Mouse (Mus musculus) forebrain, postnatal 0 days (tissue): ENCODE data around the gene Nr2c2ap. TPM values are rescaled to one million over a fixed set of nuclear protein-coding genes. Genes with fewer than 3 reads are reported as not detected.

ENCODE experiments used
- ATAC-seq: fragments of 200-750 bp; cut with Nextera tagmentation; 2 replicates; pipeline ENCODE4 v1.8.0; 2017; ENCODE audit warnings: mild to moderate bottlenecking, moderate library complexity
- DNase-seq: peaks from one replicate; pipeline ENCODE4 v3.0.0-alpha.2; 2015
- H3K27ac ChIP-seq: fragments of 300-500 bp; sonication (generic); 2 replicates; pipeline ENCODE4 v1.5.1; 2014; ENCODE audit warnings: low read depth, mild to moderate bottlenecking, antibody characterized with exemption, low read length, moderate library complexity, mixed read lengths
- H3K27me3 ChIP-seq: fragments of 300-500 bp; sonication (generic); 2 replicates; pipeline ENCODE4 v1.6.1; 2014; ENCODE audit warnings: mild to moderate bottlenecking, low read length, mixed read lengths; ENCODE audit not compliant: insufficient read depth
- H3K36me3 ChIP-seq: fragments of 300-500 bp; sonication (generic); 2 replicates; pipeline ENCODE4 v1.6.1; 2014; ENCODE audit warnings: mild to moderate bottlenecking, moderate library complexity; ENCODE audit not compliant: insufficient read depth
- H3K4me1 ChIP-seq: fragments of 300-500 bp; sonication (generic); 2 replicates; pipeline ENCODE4 v1.6.1; 2014; ENCODE audit warnings: antibody characterized with exemption; ENCODE audit not compliant: insufficient read depth
- H3K4me2 ChIP-seq: fragments of 300-500 bp; sonication (generic); 2 replicates; pipeline ENCODE4 v1.6.1; 2014; ENCODE audit warnings: low read depth, mild to moderate bottlenecking, moderate library complexity
- H3K4me3 ChIP-seq: fragments of 300-500 bp; sonication (generic); 2 replicates; pipeline ENCODE4 v1.5.1; 2014; ENCODE audit warnings: low read depth, low read length, mixed read lengths
- H3K9ac ChIP-seq: fragments of 300-500 bp; sonication (generic); 2 replicates; pipeline ENCODE4 v1.6.1; 2014; ENCODE audit warnings: mild to moderate bottlenecking
- H3K9me3 ChIP-seq: fragments of 300-500 bp; sonication (generic); 2 replicates; pipeline ENCODE4 v1.6.1; 2016; ENCODE audit warnings: low read length
- CTCF ChIP-seq: sonication (generic); IDR thresholded peaks from 2 replicates; pipeline ENCODE4 v1.5.1; 2016; ENCODE audit warnings: antibody characterized with exemption, control low read depth, low read depth
- WGBS: fragments of 180-500 bp; shearing (Covaris S2); extraction: QIAGEN DNeasy Blood & Tissue Kit; methylation state at CpG from one replicate; pipeline ENCODE4 v1.1.7; 2014; 5-methylcytosine and 5-hydroxymethylcytosine counted together
- polyA plus RNA-seq: library from polyadenylated mRNA; unstranded; fragments of >200 nt; fragmentation: Nextera tagmentation; extraction: Ambion mirVana; gene quantifications from 2 replicates; pipeline ENCODE4 v1.2.1, GENCODE M21; 2015
- total RNA-seq: library from RNA; depleted of rRNA; stranded (reverse); fragments of >200 nt; gene quantifications from 2 replicates; pipeline ENCODE4 v1.2.3, GENCODE M21; 2014

Nr2c2ap gene
- total and polyA plus RNA-seq, 2 experiments from 2014 or later, result 6.6 to 55.9 TPM

- Histone ChIP-seq H3K36me3 (peaks cover 90% of the 10 kb centered on the region), H3K9ac (no peak overlapping the region), H3K27me3 (no peaks in the 10 kb centered on the region), H3K27ac (no peak overlapping the region), H3K4me3 (no peak overlapping the region), H3K4me2 (no peak overlapping the region), H3K4me1 (no peaks in the 10 kb centered on the region), H3K9me3 (no peaks in the 10 kb centered on the region)
- TF ChIP-seq CTCF, result no peak
- ATAC-seq (no peak), DNase-seq (no peak)
- WGBS, result 95% methylated on average over 2 of the region's 2 CpGs
These were observed 20.7 kb upstream of the Nr2c2ap start for GRCm38 (mm10) chr8:70110451-70110850.

- Histone ChIP-seq H3K27me3 (no peaks in the 10 kb centered on the region), H3K4me1 (no peaks in the 10 kb centered on the region), H3K9me3 (no peaks in the 10 kb centered on the region), H3K4me2 (no peak overlapping the region), H3K4me3 (no peak overlapping the region), H3K9ac (no peak overlapping the region), H3K36me3 (peaks cover 96% of the 10 kb centered on the region), H3K27ac (no peak overlapping the region)
- ATAC-seq (0 out of 2 replicates have a peak, but pooled peaks have one; percentile 7), DNase-seq (peak; percentile 25)
- WGBS, result 68% methylated on average over 23 of the region's 23 CpGs
- no peak for TF ChIP-seq CTCF
These were observed 19.8 kb upstream of the Nr2c2ap start for GRCm38 (mm10) chr8:70111192-70111795.

DNA sequence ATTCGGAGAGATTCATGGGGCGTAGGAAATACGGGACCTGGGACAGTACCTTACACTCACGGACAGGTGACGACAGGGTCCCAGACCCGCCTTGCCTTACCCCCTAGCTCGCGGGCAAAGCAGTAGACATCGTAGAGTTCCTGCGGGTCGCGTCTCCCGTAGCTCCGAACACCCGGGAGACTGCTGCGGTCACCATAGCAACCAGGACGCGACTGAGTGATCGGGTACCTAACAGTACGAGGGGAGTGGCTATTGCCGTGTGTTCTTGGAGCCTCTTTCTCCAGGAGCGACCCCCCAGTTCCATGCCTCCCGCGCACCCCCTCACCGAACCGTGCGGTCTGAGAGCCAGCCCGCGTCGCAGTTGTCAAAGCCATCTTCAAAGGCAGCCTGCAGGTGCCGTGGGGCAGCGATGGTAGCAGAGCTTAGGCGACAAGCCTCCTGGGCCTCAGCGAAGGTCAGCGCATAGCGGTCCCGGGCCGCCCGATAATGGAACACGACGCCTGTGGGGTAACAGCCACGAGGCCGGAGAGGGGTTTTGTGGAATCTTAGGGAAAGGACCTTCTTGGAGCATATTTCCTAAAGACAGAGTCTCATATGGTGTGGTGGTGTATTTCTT is 18.6 kb upstream of the Nr2c2ap start:
- Histone ChIP-seq H3K4me2 (no peak overlapping the region), H3K4me1 (peaks cover 7% of the 10 kb centered on the region; the same call in 1 of the 2 replicates), H3K9ac (no peak overlapping the region), H3K27ac (no peak overlapping the region), H3K36me3 (peaks cover 90% of the 10 kb centered on the region), H3K4me3 (no peak overlapping the region), H3K27me3 (no peaks in the 10 kb centered on the region), H3K9me3 (no peaks in the 10 kb centered on the region)
- peak; percentile 34; the same call in 1 of the 2 replicates for ATAC-seq
- 19% methylated on average over 43 of the region's 43 CpGs for WGBS
- DNase-seq, result peak; percentile 46
- no peak for TF ChIP-seq CTCF

DNA sequence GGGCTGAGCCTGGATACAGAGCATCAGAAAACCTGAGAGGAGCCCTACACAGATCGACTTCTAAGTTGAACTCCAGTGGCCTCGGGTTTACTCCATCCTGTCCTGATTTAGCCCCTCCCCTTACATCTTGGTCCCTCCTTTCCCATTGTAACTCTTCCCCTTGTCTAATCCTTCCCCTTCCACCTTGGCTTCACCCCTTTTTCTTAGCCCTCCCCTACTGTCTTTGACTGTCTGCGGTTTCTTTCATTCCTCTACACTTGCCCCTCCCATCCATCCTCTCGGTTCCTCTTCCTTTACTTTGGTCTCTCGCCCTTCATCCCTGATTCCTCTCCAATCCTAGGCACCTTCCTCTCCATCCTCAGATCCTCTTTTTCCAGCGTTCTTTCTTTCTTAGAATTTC is 16.6 kb upstream of the Nr2c2ap start:
- H3K27ac ChIP-seq, result no peak overlapping the region
- no peaks in the 10 kb centered on the region for H3K27me3 ChIP-seq
- no peaks in the 10 kb centered on the region for H3K9me3 ChIP-seq
- no peak overlapping the region for H3K4me3 ChIP-seq
- no peak for TF ChIP-seq CTCF
- no peak overlapping the region for H3K9ac ChIP-seq
- WGBS, result 34% methylated on average over 6 of the region's 6 CpGs
- H3K36me3 ChIP-seq, result peaks cover 71% of the 10 kb centered on the region
- H3K4me1 ChIP-seq, result peaks cover 13% of the 10 kb centered on the region; the same call in 1 of the 2 replicates
- H3K4me2 ChIP-seq, result no peak overlapping the region
- DNase-seq (no peak), ATAC-seq (no peak)

DNA sequence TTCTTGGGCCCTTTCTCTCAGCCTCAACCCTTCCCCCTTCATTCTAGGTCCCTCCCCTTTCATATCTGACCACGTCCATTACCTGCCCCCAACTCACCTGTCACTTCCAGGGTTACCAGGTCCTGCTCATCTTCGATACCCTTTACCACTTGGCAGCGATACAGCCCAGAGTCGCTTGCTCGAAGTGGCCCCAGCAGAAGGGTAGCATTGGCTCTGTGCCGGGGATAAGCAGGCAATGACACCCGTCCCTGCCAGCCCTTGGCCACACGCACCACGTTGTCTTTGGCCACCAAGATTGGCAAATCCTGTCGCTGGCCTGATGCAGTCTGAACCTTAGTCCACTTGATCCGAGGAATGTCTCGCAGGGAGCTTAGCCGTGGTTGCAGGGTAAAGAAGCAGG is 16.2 kb upstream of the Nr2c2ap start:
- H3K36me3 ChIP-seq, result peaks cover 67% of the 10 kb centered on the region
- no peak overlapping the region for H3K9ac ChIP-seq
- no peaks in the 10 kb centered on the region for H3K9me3 ChIP-seq
- WGBS, result 67% methylated on average over 13 of the region's 13 CpGs
- no peak overlapping the region for H3K4me3 ChIP-seq
- no peak for TF ChIP-seq CTCF
- no peak overlapping the region for H3K4me2 ChIP-seq
- no peaks in the 10 kb centered on the region for H3K27me3 ChIP-seq
- DNase-seq, result no peak
- peaks cover 13% of the 10 kb centered on the region; the same call in 1 of the 2 replicates for H3K4me1 ChIP-seq
- no peak overlapping the region for H3K27ac ChIP-seq
- no peak for ATAC-seq

- DNase-seq (no peak), ATAC-seq (no peak)
- Histone ChIP-seq H3K36me3 (peaks cover 39% of the 10 kb centered on the region), H3K4me1 (peaks cover 13% of the 10 kb centered on the region; the same call in 1 of the 2 replicates), H3K4me3 (peak overlapping the region; percentile 65; the same call in 1 of the 2 replicates), H3K9ac (peak overlapping the region; percentile 39; the same call in 1 of the 2 replicates), H3K9me3 (no peaks in the 10 kb centered on the region), H3K4me2 (peak overlapping the region; percentile 79), H3K27ac (peak overlapping the region; percentile 29), H3K27me3 (no peaks in the 10 kb centered on the region)
- 7% methylated on average over 9 of the region's 9 CpGs for WGBS
- TF ChIP-seq CTCF, result no peak
These were observed 13.5 kb upstream of the Nr2c2ap start for GRCm38 (mm10) chr8:70117611-70118010.
